Mouse (Mus musculus): Measurements from ENCODE around the gene Fam229b.

Fam229b gene

GRCm38 (mm10) chr10:39138761-39139160, 5.0 kb upstream of the Fam229b start:
- DNase-seq (ENCODE audit: extremely low spot score, low read depth, low spot score) = no peak

GRCm38 (mm10) chr10:39137766-39138165, 4.1 kb upstream of the Fam229b start:
- no peak for DNase-seq (ENCODE audit: extremely low spot score, low read depth, low spot score)

- DNase-seq (ENCODE audit: extremely low spot score, low read depth, low spot score) = no peak
Measured at GRCm38 (mm10) chr10:39121412-39121811, 12.3 kb downstream of the Fam229b start.

GRCm38 (mm10) chr10:39109489-39109874, 24.2 kb downstream of the Fam229b start:
- DNase-seq (ENCODE audit: extremely low spot score, low read depth, low spot score) = no peak

GRCm38 (mm10) chr10:39108837-39109488, 24.8 kb downstream of the Fam229b start:
- no peak for DNase-seq (ENCODE audit: extremely low spot score, low read depth, low spot score)

- no peak for DNase-seq (ENCODE audit: extremely low spot score, low read depth, low spot score)
Measured at GRCm38 (mm10) chr10:39106935-39107334, 26.8 kb downstream of the Fam229b start.

- DNase-seq (ENCODE audit: extremely low spot score, low read depth, low spot score) = no peak
Measured at GRCm38 (mm10) chr10:39106413-39106812, 27.3 kb downstream of the Fam229b start.

GRCm38 (mm10) chr10:39104803-39105449, 28.8 kb downstream of the Fam229b start:
- no peak for DNase-seq (ENCODE audit: extremely low spot score, low read depth, low spot score)

- DNase-seq (ENCODE audit: extremely low spot score, low read depth, low spot score) = no peak
Measured at GRCm38 (mm10) chr10:39098746-39099145, 35.0 kb downstream of the Fam229b start.

- no peak for DNase-seq (ENCODE audit: extremely low spot score, low read depth, low spot score)
Measured at GRCm38 (mm10) chr10:39096981-39097380, 36.7 kb downstream of the Fam229b start.

- no peak for DNase-seq (ENCODE audit: extremely low spot score, low read depth, low spot score)
Measured at GRCm38 (mm10) chr10:39072048-39072447, 61.7 kb downstream of the Fam229b start.

Data from hindlimb bud, embryonic 11.5 days (tissue).